Mouse (Mus musculus) liver, embryonic 14.5 days (tissue): ENCODE measurements at regions not wholly inside any gene's neighbourhood (a gene's known extent, or its start where the extent isn't known, plus 50 kb on each side); places are given as distances from the start of the nearest gene placed in this dataset.

Experiments
- ATAC-seq: fragments of 200-750 bp; cut with Nextera tagmentation; 2 replicates; pipeline ENCODE4 v1.8.0; 2017; ENCODE audit warnings: moderate number of reproducible peaks, mild to moderate bottlenecking, moderate library complexity; ENCODE audit not compliant: insufficient read depth
- DNase-seq, 3 experiments: peaks; one replicate each; pipeline ENCODE4 v3.0.0-alpha.2; 2012 to 2013; ENCODE audit warnings: low read depth in 3 of 3, low spot score in 3 of 3
- H3K27ac ChIP-seq: fragments of 300-500 bp; sonication (generic); 2 replicates; pipeline ENCODE4 v1.5.1; 2014; ENCODE audit warnings: moderate library complexity, mild to moderate bottlenecking, control low read depth, inconsistent platforms
- H3K27me3 ChIP-seq: fragments of 300-500 bp; sonication (generic); 2 replicates; pipeline ENCODE4 v1.6.1; 2014; ENCODE audit warnings: mild to moderate bottlenecking, low read length, moderate library complexity; ENCODE audit not compliant: control insufficient read depth, insufficient read depth
- H3K36me3 ChIP-seq: fragments of 300-500 bp; sonication (generic); replicated peaks from 2 replicates; pipeline ENCODE4 v1.6.1; 2014; ENCODE audit warnings: low read depth; ENCODE audit not compliant: control insufficient read depth, insufficient read depth
- H3K4me1 ChIP-seq, 2 experiments: fragments of 200-500 bp in 1 of 2; fragments of 300-500 bp in 1 of 2; sonication (generic) in 1 of 2; replicated peaks; 2 replicates each; pipeline ENCODE4 v1.6.1; 2012 to 2014; ENCODE audit warnings: antibody characterized with exemption in 1 of 2, inconsistent platforms in 1 of 2, low read length in 1 of 2; ENCODE audit not compliant: control insufficient read depth in 2 of 2, insufficient read depth in 2 of 2
- H3K4me2 ChIP-seq: fragments of 300-500 bp; sonication (generic); 2 replicates; pipeline ENCODE4 v1.6.1; 2014; ENCODE audit warnings: low read depth, mild to moderate bottlenecking, control low read depth, moderate library complexity
- H3K4me3 ChIP-seq, 2 experiments: fragments of 200-500 bp in 1 of 2; fragments of 300-500 bp in 1 of 2; sonication (generic) in 1 of 2; 2 replicates each; pipeline ENCODE4 v1.5.1; 2012 to 2014; ENCODE audit warnings: low read depth in 2 of 2, low read length in 2 of 2, mild to moderate bottlenecking in 2 of 2, control low read depth in 1 of 2, inconsistent platforms in 1 of 2, moderate library complexity in 1 of 2; ENCODE audit not compliant: insufficient read depth in 1 of 2
- H3K9ac ChIP-seq: fragments of 300-500 bp; sonication (generic); replicated peaks from 2 replicates; pipeline ENCODE4 v1.6.1; 2014; ENCODE audit warnings: mild to moderate bottlenecking, control low read depth, moderate library complexity
- H3K9me3 ChIP-seq: fragments of 300-500 bp; sonication (generic); 2 replicates; pipeline ENCODE4 v1.6.1; 2016; ENCODE audit warnings: low read length, mixed read lengths; ENCODE audit not compliant: control insufficient read depth
- CTCF ChIP-seq: IDR thresholded peaks from 2 replicates; pipeline ENCODE4 v1.5.1; 2016; ENCODE audit warnings: antibody characterized with exemption, low read depth, control low read depth
- EP300 ChIP-seq: IDR thresholded peaks from 2 replicates; pipeline ENCODE4 v1.6.1; 2016; ENCODE audit warnings: antibody characterized with exemption, low read depth
- WGBS: fragments of 180-500 bp; shearing (Covaris S2); extraction: QIAGEN DNeasy Blood & Tissue Kit; methylation state at CpG from one replicate; pipeline ENCODE4 v1.1.7; 2014; ENCODE audit not compliant: insufficient replicate concordance; 5-methylcytosine and 5-hydroxymethylcytosine counted together

DNA sequence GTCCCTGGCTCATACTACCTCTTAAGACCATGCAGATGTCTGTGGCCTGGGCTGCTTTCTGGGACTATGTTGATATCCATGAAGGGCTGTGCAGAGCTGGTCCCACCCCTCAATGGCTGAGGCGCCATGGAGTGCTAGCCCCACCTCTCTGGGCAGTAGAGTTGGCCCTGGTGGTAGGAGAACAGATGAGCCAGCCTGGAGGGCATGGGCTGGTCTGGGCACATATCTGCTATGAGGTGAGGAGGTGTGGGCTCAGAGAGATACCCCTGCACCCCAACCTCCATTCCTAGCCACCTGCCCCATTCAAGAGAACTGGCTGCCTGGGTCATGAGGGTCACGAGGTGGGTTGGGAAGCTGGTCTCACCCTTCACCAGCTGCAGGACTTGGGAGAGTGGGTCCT lies 222.4 kb downstream of the Emp1 start:
- TF ChIP-seq CTCF: no peak
- TF ChIP-seq EP300: no peak
- Histone ChIP-seq H3K4me1 (no peaks in the 10 kb centered on the region), H3K9me3 (no peaks in the 10 kb centered on the region), H3K36me3 (no peaks in the 10 kb centered on the region), H3K4me3 (no peak overlapping the region), H3K9ac (no peak overlapping the region), H3K27me3 (no peaks in the 10 kb centered on the region), H3K27ac (no peak overlapping the region), H3K4me2 (no peak overlapping the region)
- no peak for ATAC-seq
- DNase-seq: no peak
- 62% methylated on average over 2 of the region's 2 CpGs for WGBS

- Histone ChIP-seq H3K27me3 (no peaks in the 10 kb centered on the region), H3K4me1 (no peaks in the 10 kb centered on the region), H3K9ac (no peak overlapping the region), H3K4me2 (no peak overlapping the region), H3K36me3 (no peaks in the 10 kb centered on the region), H3K4me3 (no peak overlapping the region), H3K9me3 (no peaks in the 10 kb centered on the region), H3K27ac (no peak overlapping the region)
- ATAC-seq: no peak
- no peak for DNase-seq
- TF ChIP-seq EP300 (no peak), CTCF (no peak)
Observed at GRCm38 (mm10) chr6:135590084-135590483, 227.7 kb downstream of the Emp1 start.

DNA sequence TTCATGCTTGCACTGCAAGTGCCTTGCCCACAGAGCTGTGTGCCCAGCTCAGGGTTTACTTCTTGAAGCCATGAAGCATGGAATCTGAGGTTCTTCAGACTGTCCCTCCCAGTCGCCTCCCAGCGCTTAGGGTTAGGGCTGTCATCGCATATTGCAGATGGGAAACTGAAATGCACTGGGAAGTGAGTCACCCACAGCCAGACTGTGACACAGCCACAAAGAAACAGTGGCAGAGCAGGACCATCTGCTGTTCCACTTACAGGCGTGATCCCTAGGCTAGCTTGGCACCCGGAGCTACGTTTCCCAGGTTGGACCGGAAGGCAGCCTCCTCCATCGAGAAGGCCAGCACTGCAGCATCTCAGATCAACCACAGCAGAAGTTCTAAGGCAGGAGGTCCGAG lies 228.7 kb downstream of the Emp1 start:
- DNase-seq (no peak), ATAC-seq (no peak)
- Histone ChIP-seq H3K27ac (no peak overlapping the region), H3K4me1 (no peaks in the 10 kb centered on the region), H3K27me3 (no peaks in the 10 kb centered on the region), H3K4me2 (no peak overlapping the region), H3K4me3 (no peak overlapping the region), H3K36me3 (no peaks in the 10 kb centered on the region), H3K9ac (no peak overlapping the region), H3K9me3 (no peaks in the 10 kb centered on the region)
- WGBS: 64% methylated on average over 9 of the region's 9 CpGs
- TF ChIP-seq EP300 (no peak), CTCF (no peak)

DNA sequence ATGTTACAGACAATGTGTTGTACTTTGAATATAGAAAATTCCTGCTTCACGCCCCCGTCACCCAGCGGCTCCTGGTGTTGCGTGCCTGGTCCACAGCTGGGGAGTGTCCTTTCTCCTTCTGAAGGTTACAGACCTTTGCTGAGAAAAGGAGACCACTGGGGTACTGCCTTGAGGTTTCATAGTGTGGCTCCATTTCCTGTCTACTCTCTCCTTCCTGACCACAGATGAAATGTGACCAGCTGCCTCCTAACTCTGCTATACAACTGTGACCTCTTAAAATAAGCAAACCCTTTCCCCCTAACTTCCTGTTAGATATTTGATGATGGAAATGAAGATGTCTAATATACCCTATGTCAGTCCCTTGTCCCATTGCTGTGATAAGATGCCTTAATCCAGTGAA lies 234.0 kb downstream of the Emp1 start:
- no peak for DNase-seq
- H3K27ac ChIP-seq: no peak overlapping the region
- H3K4me2 ChIP-seq: no peak overlapping the region
- ATAC-seq: no peak
- TF ChIP-seq CTCF (no peak), EP300 (no peak)
- H3K4me3 ChIP-seq: no peak overlapping the region
- WGBS: 37% methylated on average over 4 of the region's 4 CpGs
- H3K9ac ChIP-seq: no peak overlapping the region
- no peaks in the 10 kb centered on the region for H3K4me1 ChIP-seq
- H3K36me3 ChIP-seq: no peaks in the 10 kb centered on the region
- no peaks in the 10 kb centered on the region for H3K9me3 ChIP-seq
- H3K27me3 ChIP-seq: no peaks in the 10 kb centered on the region

DNA sequence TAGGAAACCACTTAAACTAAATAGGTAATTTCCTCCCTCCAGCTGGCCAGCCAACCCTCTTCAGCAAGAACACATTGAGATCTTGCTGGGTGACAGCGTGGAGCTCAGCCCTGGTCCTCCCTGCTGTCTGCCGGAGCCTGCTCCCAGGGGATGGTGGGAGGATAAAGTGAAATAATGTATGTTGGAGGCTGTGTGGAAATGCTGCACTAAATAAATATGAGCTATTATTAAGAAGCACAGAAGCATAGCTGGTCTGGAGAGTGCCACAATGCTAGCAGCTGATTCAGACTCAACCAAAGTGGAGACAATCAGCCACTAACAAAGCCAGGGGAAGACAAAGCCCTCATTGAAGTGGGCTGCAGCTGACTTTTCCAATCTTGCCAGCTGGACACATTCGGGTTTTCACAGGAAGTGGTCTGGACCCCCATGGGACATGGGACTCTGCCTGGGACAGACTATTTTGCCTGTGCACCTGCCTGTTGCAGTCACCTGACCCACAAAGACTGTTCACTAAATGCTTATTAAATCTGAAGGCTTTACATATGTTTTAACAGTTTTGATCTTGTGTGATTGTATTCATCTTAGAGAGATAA lies 248.3 kb downstream of the Emp1 start:
- TF ChIP-seq CTCF (no peak), EP300 (no peak)
- Histone ChIP-seq H3K27ac (no peak overlapping the region), H3K4me1 (no peaks in the 10 kb centered on the region), H3K9me3 (no peaks in the 10 kb centered on the region), H3K36me3 (no peaks in the 10 kb centered on the region), H3K4me2 (no peak overlapping the region), H3K27me3 (no peaks in the 10 kb centered on the region), H3K9ac (no peak overlapping the region), H3K4me3 (no peak overlapping the region)
- 50% methylated on average over 3 of the region's 3 CpGs for WGBS
- DNase-seq: no peak
- no peak for ATAC-seq
